In the genomic region with DNA sequence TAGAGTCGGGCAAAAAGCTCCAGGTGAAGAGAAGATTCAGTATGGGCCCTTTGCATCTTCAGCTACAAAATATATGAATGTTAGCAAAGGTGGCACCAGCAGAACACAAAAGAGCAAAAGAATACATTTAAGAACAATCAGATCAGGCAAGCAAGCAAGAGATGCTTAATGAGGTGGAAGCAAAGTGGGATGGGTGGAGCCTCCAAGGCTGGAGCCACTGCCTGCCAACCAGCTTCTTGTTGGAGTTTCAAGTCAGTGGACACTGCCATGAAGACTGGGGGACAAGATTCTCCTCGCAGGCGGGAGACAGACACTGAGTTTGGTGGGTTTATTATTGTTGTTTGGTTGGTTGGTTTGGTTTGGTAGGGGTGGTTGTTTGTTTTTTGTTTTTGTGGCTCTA, we compare ENCODE assay signal across 22 mouse cellular contexts.
A peak's percentile ranks its signal among the peaks of the same experiment; 100 is the strongest.
DNase-seq lines count a peak whose midpoint lies in the region; ATAC-seq and TF ChIP-seq lines count a peak whose summit lies in the region.
"Had no signal": no experiment of that assay in that cellular context is flagged by ENCODE, and none has a peak within 500 bp of the region (broad histone marks: within the 10 kb centered on the region; RNA-seq: fewer than 3 reads in every experiment).

No protein-coding gene starts in this region.

- TF ChIP-seq POLR2A in heart, adult 2 months (IDR thresholded peaks at IDR 0.05; ENCODE audit: insufficient read depth, low read depth, low read length): no peak

- intact Hi-C loops in heart, adult 2 months (cut with DNase I): no loop called here

- H3K9ac ChIP-seq in heart, adult 2 months (ENCODE audit: low read depth, low read length): no peak overlapping the region
- no peak overlapping the region for H3K9ac ChIP-seq in midbrain, embryonic 13.5 days (replicated peaks)
- H3K9ac ChIP-seq: embryonic facial prominence, embryonic 15.5 days; forebrain, embryonic 13.5 days; heart, embryonic 13.5 days; hindbrain, embryonic 15.5 days had no signal

- H3K4me2 ChIP-seq in midbrain, embryonic 13.5 days (replicated peaks): no peak overlapping the region
- H3K4me2 ChIP-seq: embryonic facial prominence, embryonic 15.5 days; forebrain, embryonic 13.5 days; heart, embryonic 13.5 days; hindbrain, embryonic 15.5 days had no signal

- TF ChIP-seq EP300 in heart, adult 2 months (IDR thresholded peaks at IDR 0.05; ENCODE audit: insufficient read depth, low read depth, low read length): no peak

- TF ChIP-seq CTCF in heart, adult 2 months (IDR thresholded peaks at IDR 0.05): no peak

- H3K9me3 ChIP-seq in midbrain, embryonic 10.5 days (replicated peaks): no peaks in the 10 kb centered on the region
- H3K9me3 ChIP-seq in midbrain, embryonic 13.5 days: no peaks in the 10 kb centered on the region
- H3K9me3 ChIP-seq: embryonic facial prominence, embryonic 15.5 days; forebrain, embryonic 13.5 days; G1E; heart, embryonic 13.5 days; hindbrain, embryonic 15.5 days had no signal

- H3K27ac ChIP-seq in heart, adult 2 months: no peak overlapping the region
- no peak overlapping the region for H3K27ac ChIP-seq in midbrain, embryonic 10.5 days (replicated peaks)
- no peak overlapping the region for H3K27ac ChIP-seq in midbrain, embryonic 13.5 days
- H3K27ac ChIP-seq: embryonic facial prominence, embryonic 15.5 days; forebrain, embryonic 13.5 days; heart, embryonic 13.5 days; hindbrain, embryonic 15.5 days had no signal

- no peaks in the 10 kb centered on the region for H3K79me2 ChIP-seq in heart, adult 2 months (replicated peaks; ENCODE audit: control insufficient read depth, insufficient read depth, low read length)

- H3K4me3 ChIP-seq in heart, adult 2 months: no peak overlapping the region
- H3K4me3 ChIP-seq in midbrain, embryonic 10.5 days: no peak overlapping the region
- H3K4me3 ChIP-seq in midbrain, embryonic 13.5 days (replicated peaks): no peak overlapping the region
- H3K4me3 ChIP-seq: embryonic facial prominence, embryonic 15.5 days; forebrain, embryonic 13.5 days; heart, embryonic 13.5 days; hindbrain, embryonic 15.5 days had no signal

- H3K36me3 ChIP-seq in heart, adult 2 months (ENCODE audit: control insufficient read depth, insufficient read depth, low read length): no peaks in the 10 kb centered on the region
- H3K36me3 ChIP-seq in midbrain, embryonic 10.5 days: no peaks in the 10 kb centered on the region
- no peaks in the 10 kb centered on the region for H3K36me3 ChIP-seq in midbrain, embryonic 13.5 days
- H3K36me3 ChIP-seq: embryonic facial prominence, embryonic 15.5 days; G1E; heart, embryonic 13.5 days; hindbrain, embryonic 15.5 days had no signal

- WGBS in heart, adult 2 months: 72% methylated on average over 3 of the region's 3 CpGs
- 82% methylated on average over 3 of the region's 3 CpGs for WGBS in midbrain, embryonic 10.5 days
- WGBS in midbrain, embryonic 13.5 days: 89% methylated on average over 3 of the region's 3 CpGs

- DNase-seq in embryo, embryonic 10 days (ENCODE audit: low spot score): peak; percentile 26
- DNase-seq in embryo, embryonic 11 days: no peak
- DNase-seq in heart, adult 11 months: peak; percentile 76
- DNase-seq in heart, adult 2 months: no peak
- DNase-seq in midbrain, embryonic 10.5 days (ENCODE audit: low spot score): peak; percentile 10
- DNase-seq in retina, postnatal 1 day: peak; percentile 71
- DNase-seq in layer of hippocampus, postnatal 25 days (ENCODE audit: extremely low spot score in 1 of 2, low spot score in 1 of 2): no peak
- DNase-seq: adrenal gland, adult 8-10 months; adrenal gland, postnatal 36 days; B cell, adult 2 months; cerebellum, adult 2 months; cerebellum, postnatal 10 days; gastrocnemius, postnatal 36 days; heart, adult 18-20 months; heart, postnatal 36 days had no signal

- no peaks in the 10 kb centered on the region for H3K27me3 ChIP-seq in heart, adult 2 months (ENCODE audit: control insufficient read depth, insufficient read depth, low read length)
- peaks cover 37% of the 10 kb centered on the region; the same call in 1 of the 2 replicates for H3K27me3 ChIP-seq in midbrain, embryonic 10.5 days (ENCODE audit: low read depth, poor library complexity, severe bottlenecking)
- H3K27me3 ChIP-seq in midbrain, embryonic 13.5 days: peaks cover 43% of the 10 kb centered on the region
- H3K27me3 ChIP-seq: hindbrain, embryonic 15.5 days had no signal

- no peaks in the 10 kb centered on the region for H3K4me1 ChIP-seq in heart, adult 2 months (ENCODE audit: control insufficient read depth, insufficient read depth, low read length)
- H3K4me1 ChIP-seq in midbrain, embryonic 10.5 days: peaks cover 18% of the 10 kb centered on the region
- peaks cover 8% of the 10 kb centered on the region; the same call in 1 of the 2 replicates for H3K4me1 ChIP-seq in midbrain, embryonic 13.5 days (replicated peaks)
- H3K4me1 ChIP-seq: embryonic facial prominence, embryonic 15.5 days; forebrain, embryonic 13.5 days; hindbrain, embryonic 15.5 days had no signal

- no peak for ATAC-seq in midbrain, embryonic 13.5 days
- ATAC-seq: CD4-positive, CD25-positive, alpha-beta regulatory T cell, adult 4 months; forebrain, embryonic 13.5 days had no signal

Comparison
In these comparisons a context has a peak if more than half of its experiments do, and no peak if none do; other contexts are left out.
1. DNase-seq: peak in embryo, embryonic 10 days (single experiment), heart, adult 11 months (single experiment), midbrain, embryonic 10.5 days (single experiment) and retina, postnatal 1 day (single experiment); none in embryo, embryonic 11 days (single experiment), heart, adult 2 months (0 of 2) and layer of hippocampus, postnatal 25 days (0 of 2).